Mouse (Mus musculus): ENCODE measurements at regions not wholly inside any gene's neighbourhood (a gene's known extent, or its start where the extent isn't known, plus 50 kb on each side); places are given as distances from the start of the nearest gene placed in this dataset.

DNA sequence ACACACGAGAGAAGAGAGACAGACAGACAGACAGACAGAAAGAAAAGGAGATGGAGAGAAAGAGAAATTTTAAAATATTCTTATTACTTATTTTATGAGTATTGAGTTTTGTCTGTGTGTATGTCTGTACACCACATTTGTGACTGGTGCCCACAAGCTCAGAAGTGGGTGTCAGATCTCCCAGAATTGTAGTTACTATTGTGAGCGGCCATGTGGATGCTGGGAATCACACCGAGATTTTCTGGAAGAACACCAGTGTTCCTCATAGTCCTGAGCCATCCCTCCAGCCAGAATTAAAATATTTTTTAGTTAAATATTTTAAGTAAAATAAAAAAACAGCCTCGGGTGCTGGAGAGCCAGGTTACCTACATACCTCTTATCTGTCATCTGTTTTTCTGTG is 110.6 kb upstream of the Med13l start:
- TF ChIP-seq CTCF (IDR thresholded peaks at IDR 0.05; ENCODE audit: insufficient read depth, low read depth, low read length): no peak
- no peak for TF ChIP-seq POLR2A (IDR thresholded peaks at IDR 0.05; ENCODE audit: insufficient read depth, low read depth, low read length)
